Mouse (Mus musculus): ENCODE measurements around the gene Hdhd5. TPM values are rescaled to one million over a fixed set of nuclear protein-coding genes. Genes with fewer than 3 reads are reported as not detected.

Gene Hdhd5
- total RNA-seq, 2 experiments from 2014 or later: 31.3 to 31.5 TPM

DNA sequence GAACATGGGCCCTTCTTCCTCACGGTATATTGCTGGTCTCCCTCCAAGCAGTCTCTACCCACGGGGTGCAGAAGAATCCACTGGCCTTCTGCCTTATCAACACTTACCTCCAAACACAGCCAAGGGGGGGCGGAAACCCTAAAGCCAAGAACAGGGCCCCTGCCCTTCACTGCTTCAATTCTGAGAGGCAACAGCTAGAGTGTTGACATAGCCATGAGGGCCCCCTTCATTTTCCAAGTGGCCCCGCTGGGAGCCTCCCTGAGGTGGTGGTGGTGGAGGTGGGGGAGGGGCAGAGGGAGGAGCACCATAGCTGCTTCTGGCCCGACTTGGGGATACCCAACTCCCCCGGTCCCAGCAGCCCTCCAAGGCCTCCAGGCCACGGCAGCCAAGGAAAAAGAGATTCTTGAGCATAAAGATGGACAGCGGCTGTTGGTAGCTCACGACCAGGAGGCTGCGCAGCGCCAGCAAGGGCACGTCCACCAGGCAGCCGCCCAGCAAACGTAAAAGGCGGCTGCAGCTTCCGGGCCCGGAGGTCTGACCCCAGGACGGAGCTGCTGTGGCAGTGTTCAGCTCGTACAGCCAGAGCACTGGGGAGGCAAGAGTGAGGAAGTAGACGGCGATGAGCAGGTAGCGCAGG is 39.1 kb downstream of the Hdhd5 start:
- intact Hi-C loops (cut with DNase I): no loop called here
- DNase-seq (ENCODE audit: extremely low spot score in 1 of 2, low spot score in 2 of 2): no peak

DNA sequence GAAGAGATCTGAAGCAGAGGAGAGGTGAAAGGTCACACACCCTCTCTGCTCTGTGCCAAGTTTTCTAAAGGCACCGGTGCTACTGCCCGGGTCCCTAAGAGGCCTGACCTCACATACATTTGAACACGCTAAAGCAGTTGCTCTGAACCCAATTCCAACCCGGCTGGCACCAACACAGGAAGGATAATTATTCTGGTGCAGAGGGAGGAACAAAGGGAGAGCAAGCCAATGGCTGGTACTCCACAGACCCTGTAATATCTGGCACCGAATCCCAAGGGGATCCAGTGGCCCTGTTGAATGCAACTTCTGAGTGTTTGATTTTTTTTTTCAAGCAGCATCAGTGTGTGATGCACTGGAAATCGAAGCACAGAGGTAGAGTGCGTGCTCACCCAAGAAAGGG is 40.1 kb downstream of the Hdhd5 start:
- intact Hi-C loops (cut with DNase I): no loop called here
- no peak for DNase-seq (ENCODE audit: extremely low spot score in 1 of 2, low spot score in 2 of 2)

DNA sequence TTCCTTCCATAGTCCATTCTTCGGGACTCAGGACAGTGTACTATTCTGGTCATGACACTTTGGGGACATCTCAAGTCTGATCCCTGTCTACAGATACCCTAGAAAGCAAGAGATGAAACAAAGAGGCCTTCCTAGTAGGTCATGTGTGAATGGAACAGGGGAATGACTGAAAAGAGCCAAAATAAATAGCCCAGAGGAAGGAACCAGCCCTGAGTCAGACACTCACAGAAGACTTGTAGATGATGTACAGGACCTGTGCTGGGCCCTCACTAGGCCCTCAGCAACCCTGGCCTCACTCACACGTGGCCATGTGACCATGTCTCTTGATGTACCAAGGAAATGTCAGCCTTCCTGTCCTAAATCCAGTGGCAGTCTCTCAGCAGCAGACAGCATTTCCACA is 41.7 kb downstream of the Hdhd5 start:
- intact Hi-C loops (cut with DNase I): loop anchor here (5.0 kb wide), 1 partner anchor 1122 kb away; no protein-coding TSS in a partner anchor

DNA sequence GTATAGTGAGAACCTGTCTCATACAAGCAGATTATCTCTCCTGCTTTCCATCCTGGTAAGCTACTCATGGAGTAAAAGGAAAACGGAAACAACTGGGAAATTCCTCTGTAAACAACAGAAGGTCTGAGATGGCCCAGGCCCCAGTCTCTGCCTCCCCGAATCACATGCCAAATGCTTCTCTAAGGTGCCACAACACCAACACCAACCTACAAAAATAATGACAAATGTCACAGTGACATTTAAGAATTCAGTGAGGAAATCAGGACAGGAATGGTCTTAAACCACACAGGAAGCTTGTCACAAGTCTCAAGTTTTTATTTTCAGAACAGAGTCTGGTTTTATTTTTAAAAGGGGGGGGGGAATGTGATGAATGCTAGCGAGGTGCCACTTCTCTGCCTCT is 42.5 kb downstream of the Hdhd5 start:
- DNase-seq (ENCODE audit: extremely low spot score in 1 of 2, low spot score in 2 of 2): no peak
- intact Hi-C loops (cut with DNase I): loop anchor here (5.0 kb wide), 1 partner anchor 1121 kb away; no protein-coding TSS in a partner anchor

More for the DNA sequence above, 41.7 kb downstream of the Hdhd5 start:
- no peak for DNase-seq (ENCODE audit: extremely low spot score in 1 of 2, low spot score in 2 of 2)

DNA sequence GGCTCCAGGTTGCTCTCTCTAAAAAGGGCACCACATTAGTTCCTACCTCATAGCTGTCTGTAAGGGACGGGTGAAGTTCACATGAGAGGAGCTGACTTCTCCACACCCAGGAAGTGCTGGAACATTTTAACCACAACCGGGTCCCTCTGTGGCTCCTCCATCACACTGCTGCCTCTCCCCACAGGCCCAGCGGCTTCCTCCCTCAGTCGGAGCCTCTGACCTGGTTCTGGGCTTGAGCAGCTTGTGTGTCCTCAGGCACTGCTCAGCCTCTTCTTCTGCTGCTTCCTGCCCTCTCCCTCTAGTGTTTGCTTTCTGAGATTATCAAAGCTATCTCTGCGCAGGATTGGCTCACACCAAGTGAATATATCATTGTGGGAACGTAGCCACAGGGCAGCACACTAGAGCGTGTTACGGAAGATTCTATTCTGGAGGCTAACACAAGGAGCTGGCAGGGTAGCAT is 45.0 kb downstream of the Hdhd5 start:
- DNase-seq (ENCODE audit: extremely low spot score in 1 of 2, low spot score in 2 of 2): no peak

DNA sequence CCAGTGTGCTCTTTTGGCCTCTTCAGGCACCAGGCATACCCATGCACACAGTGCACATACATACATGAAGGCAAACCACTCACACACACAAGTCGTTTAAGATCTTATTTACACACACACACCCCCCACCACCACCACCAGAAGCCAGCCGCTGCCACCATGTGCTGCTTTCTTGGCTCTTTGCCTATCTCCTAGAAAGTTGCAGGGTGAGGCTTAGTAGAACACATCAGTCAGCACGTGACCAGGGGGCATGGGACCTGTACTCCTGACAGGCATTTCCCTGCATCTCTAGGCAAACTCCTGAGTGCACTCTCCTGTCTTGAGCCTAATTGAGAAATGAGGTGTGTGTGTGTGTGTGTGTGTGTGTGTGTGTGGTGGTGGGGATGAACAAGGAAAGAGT is 46.1 kb downstream of the Hdhd5 start:
- no peak for DNase-seq (ENCODE audit: extremely low spot score in 1 of 2, low spot score in 2 of 2)
- intact Hi-C loops (cut with DNase I): loop anchor here (5.0 kb wide), 1 partner anchor 1118 kb away; no protein-coding TSS in a partner anchor

More for the DNA sequence above, 45.0 kb downstream of the Hdhd5 start:
- intact Hi-C loops (cut with DNase I): loop anchor here (5.0 kb wide), 1 partner anchor 1119 kb away; no protein-coding TSS in a partner anchor

DNA sequence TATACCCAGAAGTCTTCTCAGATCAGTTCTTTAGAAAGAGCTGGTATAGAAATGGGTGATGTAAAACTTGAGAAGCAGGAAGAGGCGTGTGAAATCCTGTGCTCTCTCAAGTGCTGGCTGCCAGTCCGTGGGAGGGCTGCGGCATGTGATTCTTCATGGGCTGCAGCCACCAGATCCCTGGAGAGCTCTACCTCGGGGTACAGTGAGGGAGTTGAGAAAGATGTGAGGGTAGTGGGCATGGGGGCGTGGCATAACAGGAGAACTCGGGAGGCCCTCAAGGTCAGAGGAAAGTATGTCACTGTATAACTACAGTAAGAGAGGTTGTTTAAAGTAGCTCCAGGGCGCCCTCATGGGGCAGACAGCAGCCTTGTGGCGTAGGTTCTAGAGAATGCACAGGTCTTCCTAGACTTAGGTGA is 47.9 kb downstream of the Hdhd5 start:
- intact Hi-C loops (cut with DNase I): no loop called here

DNA sequence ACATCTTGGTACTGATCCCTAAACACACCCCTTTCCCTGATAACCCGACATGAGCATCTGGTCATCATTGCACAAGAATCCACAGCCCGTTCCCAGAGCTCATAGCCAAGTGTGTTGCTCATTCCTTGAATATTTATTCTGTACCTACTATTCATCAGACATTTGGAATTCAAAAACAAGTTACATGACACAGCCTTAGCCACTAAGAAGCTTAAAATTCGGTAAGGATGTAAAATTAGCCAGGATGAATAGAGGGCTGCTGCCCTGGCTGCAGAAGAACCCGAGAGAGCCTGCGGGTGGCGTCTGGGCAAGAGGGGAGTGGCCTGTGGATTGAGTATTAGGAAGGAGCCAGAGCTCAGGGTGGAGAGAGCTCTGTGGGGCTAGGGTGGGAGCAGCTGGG is 48.4 kb downstream of the Hdhd5 start:
- intact Hi-C loops (cut with DNase I): no loop called here
- no peak for DNase-seq (ENCODE audit: extremely low spot score in 1 of 2, low spot score in 2 of 2)

More for the DNA sequence above, 47.9 kb downstream of the Hdhd5 start:
- DNase-seq (ENCODE audit: extremely low spot score in 1 of 2, low spot score in 2 of 2): peak in 1 of 2 experiments; percentile 45

DNA sequence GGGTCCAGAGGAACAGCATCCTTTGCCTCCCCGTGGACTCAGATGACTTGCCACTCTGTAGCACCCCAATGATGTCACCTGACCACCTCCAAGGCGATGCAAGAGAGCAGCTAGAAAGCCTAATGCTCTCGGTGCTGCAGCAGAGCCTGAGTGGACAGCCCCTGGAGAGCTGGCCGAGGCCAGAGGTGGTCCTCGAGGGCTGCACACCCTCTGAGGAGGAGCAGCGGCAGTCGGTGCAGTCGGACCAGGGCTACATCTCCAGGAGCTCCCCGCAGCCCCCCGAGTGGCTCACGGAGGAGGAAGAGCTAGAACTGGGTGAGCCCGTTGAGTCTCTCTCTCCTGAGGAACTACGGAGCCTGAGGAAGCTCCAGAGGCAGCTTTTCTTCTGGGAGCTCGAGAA is 49.1 kb downstream of the Hdhd5 start:
- intact Hi-C loops (cut with DNase I): no loop called here
- DNase-seq (ENCODE audit: extremely low spot score in 1 of 2, low spot score in 2 of 2): no peak

DNA sequence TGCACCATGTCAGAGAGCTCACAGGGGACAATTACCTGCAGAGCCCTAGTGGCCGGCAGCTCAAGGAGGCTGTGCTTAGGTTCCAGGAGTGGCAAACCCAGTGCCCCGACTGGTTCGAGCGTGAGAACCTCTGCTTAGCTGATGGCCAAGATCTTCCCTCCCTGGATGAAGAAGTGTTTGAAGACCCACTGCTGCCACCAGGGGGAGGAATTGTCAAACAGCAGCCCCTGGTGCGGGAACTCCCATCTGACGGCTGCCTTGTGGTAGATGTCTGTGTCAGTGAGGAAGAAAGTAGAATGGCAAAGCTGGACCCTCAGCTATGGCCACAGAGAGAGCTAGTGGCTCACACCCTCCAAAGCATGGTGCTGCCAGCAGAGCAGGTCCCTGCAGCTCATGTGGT is 49.6 kb downstream of the Hdhd5 start:
- intact Hi-C loops (cut with DNase I): no loop called here
- peak in 1 of 2 experiments; percentile 54 for DNase-seq (ENCODE audit: extremely low spot score in 1 of 2, low spot score in 2 of 2)

DNA sequence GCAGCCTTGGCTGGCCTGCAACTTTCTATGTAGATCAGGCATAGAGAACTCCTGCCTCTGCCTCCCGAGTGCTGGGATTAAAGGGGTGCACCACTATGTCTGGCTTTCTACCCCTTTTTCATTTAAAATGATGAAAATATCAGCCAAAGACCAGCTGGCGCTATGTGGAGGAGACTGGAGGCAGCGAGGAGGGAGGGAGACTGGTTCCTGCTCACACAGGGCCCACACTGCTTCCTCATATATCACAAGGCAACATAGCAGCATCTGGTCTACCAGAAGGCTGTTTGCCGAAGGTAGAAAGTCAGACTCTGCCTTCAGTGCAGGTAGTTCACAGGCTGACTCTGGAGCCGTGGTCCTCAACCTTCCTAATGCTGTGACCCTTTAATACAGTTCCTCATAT is 50.8 kb downstream of the Hdhd5 start:
- intact Hi-C loops (cut with DNase I): no loop called here
- DNase-seq (ENCODE audit: extremely low spot score in 1 of 2, low spot score in 2 of 2): no peak

DNA sequence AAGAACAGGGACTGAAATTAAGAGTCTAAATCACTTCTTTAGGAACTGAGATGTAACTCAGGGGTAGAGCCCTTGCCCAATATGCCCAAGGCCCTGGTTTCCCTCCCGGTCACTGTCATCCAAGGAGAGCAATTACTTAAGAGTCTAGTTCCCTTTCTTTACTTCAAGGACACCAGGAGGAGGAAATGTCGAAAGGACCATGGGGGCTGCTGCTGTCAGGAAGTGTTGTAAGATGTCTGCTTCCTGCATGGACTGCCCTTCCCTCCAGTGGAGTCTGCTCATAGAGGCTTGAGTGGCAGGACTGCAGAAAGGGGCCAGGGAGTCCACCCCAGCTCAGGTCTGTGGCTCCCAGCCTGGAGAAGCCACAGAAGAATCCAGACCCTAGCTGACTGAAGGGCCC is 51.8 kb downstream of the Hdhd5 start:
- DNase-seq (ENCODE audit: extremely low spot score in 1 of 2, low spot score in 2 of 2): no peak
- intact Hi-C loops (cut with DNase I): no loop called here

DNA sequence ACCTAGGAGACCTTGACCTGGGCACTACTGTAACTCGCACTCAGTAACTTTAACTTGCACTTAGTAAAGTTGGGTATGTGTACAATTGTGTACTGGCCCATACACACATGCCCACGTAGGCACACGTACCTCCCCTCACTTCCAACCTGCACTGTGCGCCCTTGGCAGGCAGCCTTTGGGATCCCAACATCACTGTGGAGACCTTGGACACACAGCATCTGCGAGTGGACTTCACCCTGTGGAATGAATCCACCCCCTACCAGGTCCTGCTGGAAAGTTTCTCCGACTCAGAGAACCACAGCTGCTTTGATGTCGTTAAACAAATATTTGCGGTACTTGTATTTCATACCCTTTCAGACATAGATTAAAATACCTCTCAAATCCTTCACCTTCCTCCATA is 55.8 kb downstream of the Hdhd5 start:
- intact Hi-C loops (cut with DNase I): no loop called here

DNA sequence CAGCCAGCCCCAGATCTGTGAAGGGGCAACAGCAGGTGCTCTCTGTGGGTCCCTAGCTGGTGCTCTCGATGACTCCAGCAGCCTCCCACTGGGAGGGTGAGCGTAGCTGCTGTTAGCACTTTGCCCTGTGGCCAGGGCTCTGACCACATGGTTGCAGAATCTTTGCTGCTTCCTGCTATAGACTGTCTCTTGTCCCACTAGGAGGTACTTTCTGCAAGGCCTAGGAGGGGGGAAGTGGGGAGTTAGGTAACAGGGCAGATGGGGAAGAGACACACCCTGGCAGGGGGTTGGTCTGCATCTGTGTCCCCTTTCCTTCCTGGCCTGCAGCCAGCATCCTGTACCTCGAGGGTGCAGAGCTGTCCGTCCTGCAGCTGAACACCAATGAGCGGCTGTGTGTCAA is 57.7 kb downstream of the Hdhd5 start:
- peak in 1 of 2 experiments; percentile 77 for DNase-seq (ENCODE audit: extremely low spot score in 1 of 2, low spot score in 2 of 2)
- intact Hi-C loops (cut with DNase I): no loop called here

More for the DNA sequence above, 55.8 kb downstream of the Hdhd5 start:
- DNase-seq (ENCODE audit: extremely low spot score in 1 of 2, low spot score in 2 of 2): no peak

DNA sequence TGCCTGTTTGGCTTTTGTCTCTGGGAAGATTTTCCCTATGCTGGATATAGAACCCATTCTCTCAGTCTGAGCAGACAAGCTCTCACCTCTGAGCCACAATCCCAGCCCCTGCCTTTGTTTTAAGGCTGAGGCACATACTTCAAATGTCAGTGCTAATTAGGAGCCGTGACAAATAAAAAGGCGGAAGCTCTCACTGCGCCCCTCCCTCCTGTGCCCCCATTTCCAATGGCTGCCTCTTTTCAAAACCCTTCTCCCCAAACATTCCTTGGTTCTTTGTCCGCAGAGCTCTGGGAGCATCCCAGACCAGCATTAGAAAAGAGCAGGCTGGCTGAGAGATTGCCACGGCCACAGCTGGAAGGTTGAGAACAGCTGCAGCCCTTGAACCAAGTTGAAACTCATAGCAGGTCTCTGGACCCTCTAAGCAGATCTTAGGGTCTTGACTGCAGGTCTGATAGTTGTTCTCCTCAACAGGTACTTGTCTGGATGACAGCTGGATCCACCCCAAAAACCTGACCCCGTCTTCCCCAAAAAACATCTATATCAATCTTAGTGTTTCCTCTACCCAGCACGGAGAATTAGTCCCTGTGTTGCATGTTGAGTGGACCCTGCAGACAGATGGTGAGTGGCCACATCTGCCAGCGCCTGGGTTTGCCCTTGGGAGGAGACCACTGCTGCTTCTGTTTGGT is 58.5 kb downstream of the Hdhd5 start:
- peak in 1 of 2 experiments; percentile 18 for DNase-seq (ENCODE audit: extremely low spot score in 1 of 2, low spot score in 2 of 2)
- intact Hi-C loops (cut with DNase I): no loop called here

DNA sequence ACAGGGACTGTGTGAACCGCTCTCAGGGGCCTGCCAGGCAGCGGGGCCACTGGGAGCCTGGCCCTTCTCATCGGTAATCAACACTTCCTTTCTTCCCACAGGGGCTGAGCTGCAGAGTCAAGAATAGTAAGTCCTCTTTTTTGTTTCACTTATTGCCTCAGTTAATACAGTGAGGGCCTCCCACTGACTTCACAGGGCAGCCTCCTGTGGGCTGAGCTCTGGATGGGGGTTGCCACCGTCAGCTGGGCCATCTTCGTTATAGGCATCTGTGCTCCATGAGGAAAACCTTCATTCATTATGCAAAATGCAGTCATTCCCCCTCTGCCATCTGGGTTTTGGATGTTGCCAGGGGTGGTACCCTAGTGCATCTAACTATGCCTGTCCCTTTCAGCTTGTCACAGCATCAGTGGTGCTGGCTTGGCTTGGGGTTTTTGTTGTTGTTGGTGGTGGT is 59.1 kb downstream of the Hdhd5 start:
- DNase-seq (ENCODE audit: extremely low spot score in 1 of 2, low spot score in 2 of 2): peak in 1 of 2 experiments; percentile 21
- intact Hi-C loops (cut with DNase I): no loop called here

DNA sequence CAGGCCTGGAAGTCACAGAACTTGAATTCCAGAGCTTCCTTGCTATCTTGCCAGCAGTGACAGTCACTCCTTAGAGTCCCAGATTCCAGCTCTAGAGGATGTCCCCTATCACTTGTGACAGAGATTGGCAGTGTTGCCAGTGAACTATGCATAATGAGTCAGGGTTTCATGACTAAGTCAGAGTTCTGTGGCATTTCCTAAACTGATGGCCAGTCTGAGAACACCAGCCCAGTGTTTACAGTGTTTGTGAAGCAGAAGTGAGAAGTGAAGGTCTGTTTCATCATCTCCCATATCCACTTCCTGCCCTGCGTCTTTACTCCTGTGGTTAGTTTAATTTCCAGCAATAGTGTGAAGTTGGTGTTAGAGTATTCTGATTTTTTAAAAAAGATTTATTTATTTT is 60.5 kb downstream of the Hdhd5 start:
- intact Hi-C loops (cut with DNase I): no loop called here
- DNase-seq (ENCODE audit: extremely low spot score in 1 of 2, low spot score in 2 of 2): no peak

DNA sequence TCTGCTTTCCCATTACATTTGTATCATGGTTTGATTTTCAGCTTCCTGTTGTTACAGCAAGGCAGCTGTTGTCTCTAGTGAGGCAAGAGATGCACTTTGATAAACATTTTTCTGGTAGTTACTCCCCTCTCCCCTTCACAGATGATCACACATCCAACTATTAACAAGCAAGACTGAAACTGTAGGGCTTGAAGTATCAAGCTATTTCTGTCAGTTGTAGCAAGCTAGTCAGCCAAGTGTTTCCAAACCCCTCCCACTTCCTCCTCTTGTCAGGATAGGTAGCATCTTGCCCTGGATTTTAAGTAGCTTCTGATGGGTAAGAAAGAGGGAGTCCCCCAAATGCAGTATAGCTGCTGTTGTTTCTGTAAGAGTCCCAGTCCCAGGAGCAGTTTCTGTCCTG is 61.3 kb downstream of the Hdhd5 start:
- intact Hi-C loops (cut with DNase I): no loop called here
- DNase-seq (ENCODE audit: extremely low spot score in 1 of 2, low spot score in 2 of 2): no peak

DNA sequence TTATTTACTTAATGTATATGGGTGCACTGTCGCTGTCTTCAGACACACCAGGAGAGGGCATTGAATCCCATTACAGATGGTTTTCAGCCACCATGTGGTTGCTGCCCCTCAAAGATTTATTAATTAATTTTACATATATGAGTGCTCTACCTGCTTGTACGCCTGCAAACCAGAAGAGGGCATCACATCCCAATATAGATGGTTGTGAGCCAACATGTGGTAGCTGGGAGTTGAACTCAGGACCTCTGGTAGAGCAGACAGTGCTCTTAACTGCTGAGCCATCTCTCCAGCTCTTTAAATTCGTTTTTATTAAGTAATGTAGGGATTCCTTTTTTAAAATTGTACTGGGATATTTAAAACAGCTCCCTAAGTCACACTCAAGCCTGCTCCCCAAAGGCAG is 61.9 kb downstream of the Hdhd5 start:
- intact Hi-C loops (cut with DNase I): no loop called here
- DNase-seq (ENCODE audit: extremely low spot score in 1 of 2, low spot score in 2 of 2): no peak

DNA sequence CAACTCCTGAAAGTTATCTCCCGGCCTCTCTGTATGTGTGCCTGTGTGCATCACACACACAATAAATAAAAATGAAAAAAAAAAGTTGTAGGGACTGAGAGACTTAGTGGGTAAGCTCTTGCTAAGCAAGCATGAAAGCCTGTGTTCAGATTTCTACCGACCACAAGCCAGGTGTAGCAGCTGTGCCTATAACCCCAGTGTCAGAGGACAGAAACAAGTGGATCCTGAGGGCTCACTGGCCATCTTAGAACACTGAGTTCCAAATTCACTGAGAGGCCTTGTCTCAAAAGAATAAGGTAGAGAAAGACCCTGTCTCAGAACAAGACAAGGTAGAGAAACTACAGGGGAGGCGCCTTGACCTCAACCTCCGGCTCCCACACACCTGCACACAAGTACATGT is 62.9 kb downstream of the Hdhd5 start:
- DNase-seq (ENCODE audit: extremely low spot score in 1 of 2, low spot score in 2 of 2): no peak
- intact Hi-C loops (cut with DNase I): no loop called here

Data from left cerebral cortex, postnatal 10 days (tissue).